Mouse (Mus musculus): ENCODE data around the gene Mup14. TPM values are rescaled to one million over a fixed set of nuclear protein-coding genes. Genes with fewer than 3 reads are reported as not detected.
"Not testable (repeated sequence)": the region's sequence is repeated elsewhere in the genome, so short reads cannot be mapped to it uniquely, and the experiment has no call there.

The Mup14 gene
- not detected for total RNA-seq (2022)

- not testable (repeated sequence) for DNase-seq (ENCODE audit: low spot score)
These were observed at the start of gene Mup14 for GRCm38 (mm10) chr4:61303900-61304299. Gene Mup14 (minus strand): TSS chr4:61304000.

DNA sequence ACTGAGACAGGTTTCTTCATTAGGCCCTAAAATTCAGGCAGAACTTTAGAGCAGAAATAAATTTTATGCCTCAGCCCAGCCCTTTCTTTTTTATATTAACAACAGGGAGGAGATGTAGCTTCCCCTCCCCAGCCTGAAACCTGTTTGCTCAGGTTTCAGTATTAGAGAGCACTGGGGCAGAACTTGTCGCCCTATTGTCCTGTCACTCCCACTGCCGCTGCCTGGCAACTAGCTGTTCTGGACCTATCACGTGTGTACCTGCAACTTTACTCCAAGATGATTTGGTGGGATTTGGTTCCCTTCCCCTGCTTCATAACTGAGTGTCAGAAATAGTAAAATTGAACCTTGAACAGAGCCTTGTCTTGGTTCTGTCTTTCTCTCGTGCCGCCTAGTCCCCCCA, 34.3 kb upstream of the Mup14 start:
- not testable (repeated sequence) for DNase-seq (ENCODE audit: low spot score)

Other genes starting within 250 kb of the Mup14 start
- gene Mup13, start 75.7 kb downstream of the Mup14 start, total RNA-seq (2022), result not detected
- gene Mup15, start 135.7 kb upstream of the Mup14 start, total RNA-seq (2022), result not detected
- gene Mup16, start 215.5 kb upstream of the Mup14 start, total RNA-seq (2022), result 1 to 10 TPM in 1 of 4 experiments, not detected in 3; 1.1 TPM